Mouse (Mus musculus) CH12.LX (cell line): ENCODE results near the gene Akap1.

ENCODE experiments used
- CHD2 ChIP-seq: IDR thresholded peaks from 2 replicates; pipeline ENCODE4 v1.6.1; 2011; ENCODE audit warnings: low read length, improper control_type of control experiment
- CTCF ChIP-seq, 2 experiments: IDR thresholded peaks in 1 of 2; conservative IDR thresholded peaks in 1 of 2; 2 replicates each; pipeline ENCODE4 v1.5.1; 2011 to 2012; ENCODE audit warnings: low read depth in 2 of 2, low read length in 2 of 2, improper control_type of control experiment in 1 of 2, inconsistent platforms in 1 of 2, mild to moderate bottlenecking in 1 of 2, moderate library complexity in 1 of 2
- EP300 ChIP-seq: IDR thresholded peaks from 2 replicates; pipeline ENCODE4 v1.6.1; 2011; ENCODE audit warnings: low read length, improper control_type of control experiment
- ETS1 ChIP-seq: conservative IDR thresholded peaks from 2 replicates; pipeline ENCODE4 v1.6.1; 2012; ENCODE audit warnings: low read depth, mild to moderate bottlenecking, inconsistent platforms, low read length, improper control_type of control experiment, moderate library complexity
- JUN ChIP-seq: IDR thresholded peaks from 2 replicates; pipeline ENCODE4 v1.6.1; 2011; ENCODE audit warnings: low read depth, mild to moderate bottlenecking, low read length, improper control_type of control experiment, moderate library complexity; ENCODE audit not compliant: insufficient read depth
- MAFK ChIP-seq: IDR thresholded peaks from 2 replicates; pipeline ENCODE4 v1.6.1; 2011; ENCODE audit warnings: low read length, improper control_type of control experiment; ENCODE audit not compliant: insufficient replicate concordance
- NELFE ChIP-seq: IDR thresholded peaks from 2 replicates; pipeline ENCODE4 v1.6.1; 2011; ENCODE audit warnings: low read depth, low read length, improper control_type of control experiment
- POLR2A ChIP-seq: IDR thresholded peaks from 2 replicates; pipeline ENCODE4 v1.6.1; 2011; ENCODE audit warnings: low read depth, mild to moderate bottlenecking, improper control_type of control experiment, low read length
- USF1 ChIP-seq: IDR thresholded peaks from 2 replicates; pipeline ENCODE4 v1.6.1; 2014; ENCODE audit warnings: low read depth, mild to moderate bottlenecking, inconsistent platforms, low read length, improper control_type of control experiment
- USF2 ChIP-seq: conservative IDR thresholded peaks from 2 replicates; pipeline ENCODE4 v1.6.1; 2011; ENCODE audit warnings: low read depth, low read length, improper control_type of control experiment
- ZC3H11A ChIP-seq: IDR thresholded peaks from 2 replicates; pipeline ENCODE4 v1.6.1; 2012; ENCODE audit warnings: low read depth, mild to moderate bottlenecking, inconsistent platforms, low read length, improper control_type of control experiment
- ZMIZ1 ChIP-seq: IDR thresholded peaks from 2 replicates; pipeline ENCODE4 v1.6.1; 2012; ENCODE audit warnings: low read depth, mild to moderate bottlenecking, inconsistent platforms, low read length, improper control_type of control experiment

DNA sequence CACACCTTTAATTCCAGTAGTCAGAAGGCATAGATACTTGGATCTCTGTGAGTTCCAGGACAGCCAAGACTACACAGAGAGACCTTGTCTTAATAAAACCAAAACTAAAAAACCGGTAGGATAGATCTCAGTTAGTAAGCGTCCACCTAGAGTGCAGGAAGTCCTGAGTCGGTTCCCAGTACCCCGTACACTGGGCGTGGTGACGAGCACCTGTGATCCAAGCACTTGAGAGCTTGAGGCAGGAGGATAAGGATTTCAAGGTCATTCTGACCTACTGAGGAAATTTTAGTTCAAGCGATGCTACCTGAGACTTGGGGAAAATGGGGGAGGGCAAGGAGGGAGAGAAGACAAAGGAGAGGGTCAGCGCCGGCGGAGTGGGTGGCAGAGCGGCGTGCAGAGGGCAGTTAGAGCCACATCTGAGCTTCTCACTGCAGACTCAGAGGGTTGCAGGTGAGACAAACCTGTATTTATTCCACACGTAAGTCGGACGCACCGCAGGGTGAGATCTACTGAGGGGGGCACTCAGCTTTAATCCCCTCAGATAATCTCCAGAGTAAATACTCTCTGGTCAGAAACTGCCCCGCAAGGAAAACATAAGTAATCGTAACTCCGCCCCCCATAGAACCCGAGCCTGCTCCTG, 8.8 kb upstream of the Akap1 start:
- TF ChIP-seq CTCF (conservative IDR thresholded peaks at IDR 0.05 in 1 of 2, IDR thresholded peaks at IDR 0.05 in 1 of 2; ENCODE audit: low read depth in 2 of 2, low read length in 2 of 2) = no peak
- TF ChIP-seq USF1 = no peak
- no peak for TF ChIP-seq JUN
- TF ChIP-seq POLR2A = no peak
- no peak for TF ChIP-seq NELFE
- TF ChIP-seq ZMIZ1 = no peak
- no peak for TF ChIP-seq MAFK
- no peak for TF ChIP-seq USF2
- no peak for TF ChIP-seq EP300
- no peak for TF ChIP-seq ZC3H11A
- no peak for TF ChIP-seq CHD2
- TF ChIP-seq ETS1 = no peak
